Mouse (Mus musculus): Measurements from ENCODE around the gene Skida1.

The Skida1 gene

DNA sequence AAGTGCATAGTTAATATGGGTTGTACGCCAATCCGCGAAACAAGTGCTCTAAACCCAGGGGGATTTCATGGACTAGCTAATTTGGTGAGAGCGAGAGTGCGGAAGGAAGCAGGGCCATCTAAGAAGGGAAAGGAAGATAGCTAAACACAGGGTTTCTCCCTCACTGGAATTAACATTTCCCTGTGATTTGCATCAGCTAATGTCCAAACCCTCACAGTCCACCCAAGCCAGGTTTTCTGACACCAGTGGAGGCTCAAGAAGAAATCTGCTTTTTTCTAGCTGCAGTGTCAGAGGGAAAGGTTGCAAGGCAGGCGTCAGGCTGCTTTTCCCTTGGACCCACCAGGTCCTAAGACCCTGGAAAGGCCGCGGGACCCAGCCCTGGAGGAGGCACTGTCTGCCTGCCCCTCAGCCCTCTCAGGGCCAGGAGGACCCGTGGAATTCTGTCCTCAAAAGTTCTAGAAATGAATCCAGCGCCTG, 9.9 kb downstream of the Skida1 start:
- no peak for DNase-seq (ENCODE audit: low read depth, low spot score)

DNA sequence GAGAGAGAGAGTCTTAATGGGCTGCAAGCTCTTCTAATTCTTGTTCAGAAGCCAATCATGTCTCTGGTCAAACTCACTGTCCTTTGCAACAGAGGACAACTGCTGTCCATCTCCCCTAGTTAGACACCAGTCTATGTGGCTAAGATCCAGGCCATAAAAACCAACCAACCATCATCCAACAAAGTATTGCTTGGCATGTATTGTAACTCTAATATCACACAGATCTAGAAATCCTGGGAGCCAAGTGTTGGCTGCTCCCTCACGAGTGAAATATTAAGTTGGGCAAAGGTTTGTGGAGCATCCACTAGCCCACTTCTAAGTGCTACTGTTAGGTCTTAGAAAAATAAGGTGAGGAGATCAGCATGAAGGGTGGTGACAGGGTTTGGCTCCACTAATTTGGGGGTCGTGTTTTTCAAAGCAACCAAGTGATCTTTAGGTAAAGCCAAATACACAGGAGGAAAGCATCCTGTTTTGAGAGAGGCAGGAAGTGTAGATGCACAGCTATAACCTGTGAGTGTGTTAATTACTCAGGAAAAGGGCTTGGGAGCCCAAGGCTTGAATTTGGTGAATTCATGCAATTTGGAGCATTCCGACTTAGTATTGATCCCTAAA, 10.6 kb downstream of the Skida1 start:
- DNase-seq (ENCODE audit: low read depth, low spot score), result no peak

DNA sequence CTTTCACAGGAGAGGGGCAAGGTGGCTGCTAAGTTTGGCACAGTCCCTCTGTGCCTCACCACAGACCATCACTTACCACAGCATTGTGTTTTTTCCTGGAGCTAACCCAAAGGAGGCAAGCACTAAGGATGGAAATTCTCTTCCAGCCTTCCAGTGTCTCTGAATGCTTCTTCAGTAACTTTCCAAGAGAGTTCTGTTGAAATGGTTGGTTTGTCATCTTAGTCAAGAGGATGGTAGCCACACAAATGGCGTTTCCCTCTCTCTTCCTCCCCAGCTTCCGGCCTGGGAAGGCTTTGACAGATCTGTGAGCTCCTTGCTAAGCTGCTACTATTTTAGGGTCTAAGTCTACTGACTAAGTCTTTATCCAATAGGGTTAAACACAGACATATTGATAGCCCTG, 11.4 kb downstream of the Skida1 start, which contains the start of gene A930004D18Rik:
A930004D18Rik (minus strand) TSS at position 247 of the 400 bp plus-strand sequence.
- no peak for DNase-seq (ENCODE audit: low read depth, low spot score)

DNA sequence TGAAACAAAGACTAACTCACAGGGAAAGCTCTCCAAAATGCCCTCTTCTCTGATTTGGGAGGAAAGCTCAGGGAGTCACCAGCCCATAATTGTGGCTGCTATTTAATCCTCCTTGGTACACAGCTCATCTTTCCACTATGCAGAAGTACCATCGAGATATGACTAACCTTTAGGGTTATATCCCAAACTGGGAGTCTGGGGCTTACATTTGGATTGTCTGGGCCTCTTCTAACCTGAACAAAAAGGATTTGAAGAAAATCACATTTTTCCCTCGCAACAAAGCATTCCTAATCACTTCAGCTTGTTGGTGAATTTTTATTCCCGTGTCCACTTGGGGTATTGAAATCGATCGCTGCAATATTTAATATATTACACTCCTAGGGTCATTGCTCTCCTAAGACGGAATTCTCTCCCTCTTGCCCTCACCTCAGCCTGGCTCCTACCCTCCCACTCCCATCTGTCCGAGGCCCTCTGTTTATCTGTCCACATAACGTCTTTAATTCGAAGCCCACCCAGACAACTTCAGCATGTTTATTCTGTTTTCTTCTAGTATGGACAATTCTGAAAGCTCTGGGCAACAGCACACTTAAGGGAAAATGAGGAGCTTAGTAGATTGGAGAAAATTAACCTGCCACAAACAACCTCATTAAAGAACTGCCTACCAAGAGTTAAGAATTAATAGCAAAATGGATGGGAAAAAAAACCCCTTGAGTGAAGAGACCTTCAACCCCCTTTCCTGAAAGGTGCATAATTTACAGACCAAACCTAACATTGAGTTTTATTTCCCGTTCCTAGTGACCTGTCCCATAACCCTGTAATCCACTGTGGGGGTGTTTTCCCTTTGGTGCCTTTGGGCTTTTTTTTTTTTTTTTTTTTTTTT, 14.2 kb downstream of the Skida1 start:
- DNase-seq (ENCODE audit: low read depth, low spot score), result no peak

DNA sequence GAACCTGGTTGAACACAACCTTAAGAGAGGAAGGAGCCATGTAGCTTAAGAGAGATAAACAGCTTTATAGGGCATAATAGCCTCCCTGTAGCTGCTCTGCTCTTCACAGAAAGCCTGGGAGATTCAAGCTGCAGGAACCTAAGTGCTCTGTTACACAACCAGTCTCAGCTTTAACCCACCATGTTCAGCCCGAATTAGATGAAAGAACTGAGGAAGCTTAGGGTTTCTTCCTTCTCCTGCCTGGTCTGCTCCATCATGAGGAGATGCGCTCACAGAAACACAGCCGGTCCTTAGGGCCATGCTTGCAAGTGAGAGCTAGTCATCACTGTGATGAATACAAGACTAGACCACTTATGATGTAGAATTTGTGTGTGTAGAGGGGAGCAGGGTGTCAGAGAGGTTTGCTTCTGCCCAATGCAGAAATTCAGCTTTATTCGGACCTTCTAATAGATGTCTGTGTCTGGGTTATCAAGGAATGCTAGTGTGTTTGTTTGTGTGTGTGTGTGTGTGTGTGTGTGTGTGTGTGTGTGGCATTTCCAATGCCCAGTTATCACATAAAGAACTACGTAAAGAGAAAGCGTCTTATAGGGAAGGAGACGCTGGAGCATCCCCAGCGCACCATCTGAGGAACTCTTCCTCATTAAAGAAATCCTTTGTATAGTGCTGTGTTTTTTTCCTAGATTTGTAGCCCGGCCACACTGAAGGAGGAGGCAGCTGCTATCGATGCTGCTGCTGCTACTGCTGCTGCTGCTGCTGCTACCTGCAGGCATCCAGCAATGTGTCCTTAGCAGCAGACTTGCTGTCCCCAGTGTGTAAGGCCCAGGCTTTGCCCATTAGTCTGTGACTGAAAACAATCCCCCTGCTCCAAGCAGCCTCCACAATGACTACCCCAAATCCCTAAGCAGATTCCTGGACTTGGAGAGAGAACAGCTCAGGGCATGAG, 15.4 kb downstream of the Skida1 start:
- DNase-seq (ENCODE audit: low read depth, low spot score), result no peak

DNA sequence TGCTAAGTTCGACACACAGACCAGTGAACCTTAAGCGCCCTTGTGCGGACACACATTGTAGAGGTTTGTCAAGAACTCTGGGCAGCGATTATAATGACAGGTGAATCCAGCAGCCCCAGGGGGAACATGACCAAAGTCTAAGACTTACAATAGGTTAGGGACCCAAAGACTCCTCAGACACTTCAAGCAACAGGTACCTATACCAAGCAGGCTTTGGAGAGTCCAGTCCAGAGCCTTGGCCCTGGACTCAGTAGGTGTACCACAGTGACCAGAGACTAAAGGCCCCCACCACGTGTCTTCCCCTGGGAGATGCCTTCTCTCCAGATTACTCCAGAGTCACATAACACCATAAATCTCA, 16.3 kb downstream of the Skida1 start:
- no peak for DNase-seq (ENCODE audit: low read depth, low spot score)

DNA sequence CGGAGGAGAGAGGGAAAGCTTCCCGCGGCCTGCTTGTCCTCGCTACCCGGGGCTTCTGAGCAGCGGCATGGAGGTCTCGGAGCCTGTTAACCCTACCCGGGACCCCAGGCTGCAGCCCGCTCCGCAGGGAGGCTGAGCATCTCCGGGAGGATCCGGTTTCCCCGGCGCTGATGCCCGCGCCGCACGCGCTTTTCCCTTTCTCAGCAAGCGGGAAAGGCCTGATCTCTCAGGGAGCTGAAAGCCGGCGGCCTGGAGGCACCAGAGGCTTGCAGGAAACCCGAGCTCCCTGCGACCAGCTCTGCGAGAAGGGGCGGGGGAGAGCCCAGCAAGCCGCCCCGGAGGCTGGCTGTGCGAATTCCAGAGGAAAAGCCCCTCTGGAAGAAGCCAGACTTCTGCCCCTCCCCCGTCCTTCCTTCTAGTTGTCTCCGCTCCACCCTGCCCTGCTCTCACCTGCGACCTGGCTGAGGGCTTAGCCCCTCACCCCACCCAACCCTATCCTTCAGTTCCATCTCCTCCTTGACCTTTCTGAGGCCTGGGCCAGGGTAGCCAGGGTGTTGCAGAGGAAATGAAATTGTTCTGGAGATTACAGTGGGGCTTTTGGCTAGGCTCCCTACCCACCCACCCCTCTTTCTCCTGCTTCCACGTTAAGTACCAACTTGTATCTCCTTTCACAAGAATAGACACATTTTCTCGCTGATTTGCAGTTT, 16.9 kb downstream of the Skida1 start:
- no peak for DNase-seq (ENCODE audit: low read depth, low spot score)

DNA sequence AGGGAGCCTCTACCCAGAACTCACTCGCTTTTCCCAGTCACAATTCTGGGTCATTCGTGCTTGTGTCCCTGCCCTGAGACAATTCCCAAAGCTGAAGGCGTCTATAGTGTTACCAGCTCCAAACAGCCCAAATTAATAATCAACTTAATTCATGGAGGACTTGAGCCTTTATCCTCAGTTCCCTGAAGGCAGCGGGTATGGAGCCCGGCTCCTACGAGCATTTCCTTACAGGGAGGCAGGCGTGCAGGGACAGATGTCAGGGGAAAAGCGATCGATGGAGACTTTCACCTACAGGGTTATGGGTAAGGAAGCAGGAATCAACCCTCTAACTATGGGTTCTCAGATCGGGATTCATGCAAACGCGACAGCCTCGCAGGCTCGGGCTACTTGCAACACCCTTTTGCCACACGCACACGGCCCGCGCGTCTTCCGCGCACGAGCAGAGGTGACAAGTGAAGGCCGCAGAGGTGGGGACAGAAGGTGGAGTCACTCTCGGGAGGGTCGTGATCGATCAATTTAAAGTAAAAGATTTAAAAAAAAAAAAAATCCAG, 17.5 kb downstream of the Skida1 start:
- DNase-seq (ENCODE audit: low read depth, low spot score), result no peak

DNA sequence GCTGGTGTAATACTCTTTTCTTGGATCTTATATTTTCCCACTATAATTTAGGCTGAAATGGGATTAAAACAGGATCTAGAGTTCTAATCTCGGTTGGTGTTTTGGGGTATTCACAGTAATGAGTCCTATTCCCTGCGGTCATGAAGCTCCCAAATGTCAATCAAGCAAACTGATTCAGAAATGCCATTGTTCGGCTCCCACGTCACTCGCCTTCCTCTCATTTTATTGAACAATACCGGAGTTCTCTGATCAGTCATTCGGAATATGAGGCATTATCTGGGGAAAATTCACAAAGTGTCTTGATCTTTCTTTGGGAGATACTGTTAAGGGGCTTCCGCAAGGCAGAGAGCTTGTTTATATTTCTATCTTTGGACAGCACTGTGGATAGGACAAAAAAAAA, 18.3 kb downstream of the Skida1 start:
- no peak for DNase-seq (ENCODE audit: low read depth, low spot score)

DNA sequence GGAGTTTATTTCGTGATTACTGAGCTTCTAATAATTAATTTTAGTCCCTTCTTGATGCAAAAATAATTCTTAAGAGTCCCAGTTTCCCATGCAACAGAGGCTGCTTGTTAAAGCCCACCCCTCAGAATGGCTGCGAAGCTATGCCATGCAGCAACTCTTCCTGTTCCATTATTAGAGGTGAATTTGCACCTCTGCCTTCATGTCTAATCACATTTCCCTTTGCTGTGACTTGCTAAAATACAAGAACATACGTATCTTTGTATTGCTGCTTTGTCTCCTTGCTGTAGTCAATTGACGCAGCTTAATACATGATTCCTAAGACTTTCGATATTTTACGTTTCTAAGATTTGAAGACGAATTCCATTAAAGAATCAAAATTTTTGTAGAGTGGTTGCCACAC, 19.2 kb downstream of the Skida1 start:
- no peak for DNase-seq (ENCODE audit: low read depth, low spot score)

DNA sequence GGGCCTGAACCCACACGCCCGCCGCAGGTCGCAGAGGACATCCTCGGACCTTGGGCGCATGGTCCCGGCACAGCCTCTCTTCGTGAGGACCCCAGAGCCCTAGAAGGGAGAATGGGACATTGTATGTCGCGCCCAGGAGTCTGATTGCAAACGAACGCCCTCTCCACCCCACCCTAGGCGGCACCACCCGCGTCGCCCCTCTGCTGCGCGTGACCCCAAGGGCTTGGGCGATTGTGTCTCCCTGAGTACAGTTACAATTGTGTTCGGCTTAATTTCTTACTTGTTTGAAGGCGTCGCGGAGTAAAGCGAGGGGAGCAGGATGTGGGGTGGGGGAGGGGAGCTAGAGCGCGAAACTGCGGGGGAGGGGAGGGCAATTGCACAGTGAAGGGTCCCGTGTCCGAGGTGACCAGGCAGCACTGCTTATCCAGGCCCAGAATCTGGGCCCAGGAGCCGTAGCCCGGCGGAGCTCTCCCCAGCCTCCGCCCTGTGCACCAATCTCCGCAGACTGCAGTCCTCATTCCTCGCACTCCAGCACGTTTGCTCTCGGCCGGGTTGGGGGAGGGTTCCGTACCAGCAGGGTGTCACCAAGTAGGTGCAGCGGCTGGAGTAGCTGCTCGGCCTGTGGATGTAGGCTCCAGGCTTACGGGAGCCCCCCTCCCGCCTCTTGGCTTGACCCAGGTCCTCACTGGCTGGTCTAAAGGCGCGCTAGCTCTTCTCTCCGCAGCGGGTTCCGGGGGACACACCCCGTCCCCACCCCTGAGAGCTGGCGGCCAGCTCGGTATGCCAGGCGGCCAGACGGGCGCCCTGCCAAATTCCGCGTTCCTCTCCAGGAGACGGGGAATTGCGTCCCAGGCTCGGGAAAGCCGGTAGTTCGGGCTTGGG, 20.5 kb downstream of the Skida1 start:
- no peak for DNase-seq (ENCODE audit: low read depth, low spot score)

DNA sequence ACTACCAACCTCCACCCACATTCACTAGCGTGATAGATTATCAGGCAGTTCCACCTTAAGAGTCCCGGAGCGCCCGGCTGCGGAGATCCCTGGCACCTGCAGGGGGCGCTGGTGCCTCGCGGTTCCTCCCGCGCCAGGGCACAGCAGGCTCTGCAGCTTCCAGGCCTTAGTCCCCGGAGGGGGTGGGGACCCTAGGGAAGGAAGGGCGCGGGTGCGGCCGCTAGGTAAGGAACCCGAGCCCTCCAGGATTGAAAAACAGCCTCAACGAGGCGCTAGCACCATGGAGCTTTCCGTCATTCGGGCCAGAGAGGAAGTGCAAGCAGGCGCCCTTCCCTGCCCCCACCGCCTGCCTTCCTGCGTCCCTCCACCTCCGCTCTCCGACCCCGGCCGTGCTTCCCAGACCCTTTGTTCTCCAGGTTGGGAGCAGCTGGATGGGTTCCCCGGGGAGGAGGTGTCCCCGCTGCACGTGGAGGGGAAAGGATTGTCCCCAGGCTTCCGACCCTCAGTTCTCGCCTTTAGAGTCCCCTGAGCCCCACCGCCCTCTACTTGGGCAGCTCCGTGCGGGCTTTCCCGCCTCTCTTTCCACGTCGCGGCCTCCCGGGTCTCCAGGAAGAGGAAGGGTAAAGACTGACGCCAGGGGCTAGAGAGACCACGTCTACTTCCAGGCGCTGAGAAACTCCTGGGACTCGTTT, 21.3 kb downstream of the Skida1 start:
- peak; percentile 86 for DNase-seq (ENCODE audit: low read depth, low spot score)

DNA sequence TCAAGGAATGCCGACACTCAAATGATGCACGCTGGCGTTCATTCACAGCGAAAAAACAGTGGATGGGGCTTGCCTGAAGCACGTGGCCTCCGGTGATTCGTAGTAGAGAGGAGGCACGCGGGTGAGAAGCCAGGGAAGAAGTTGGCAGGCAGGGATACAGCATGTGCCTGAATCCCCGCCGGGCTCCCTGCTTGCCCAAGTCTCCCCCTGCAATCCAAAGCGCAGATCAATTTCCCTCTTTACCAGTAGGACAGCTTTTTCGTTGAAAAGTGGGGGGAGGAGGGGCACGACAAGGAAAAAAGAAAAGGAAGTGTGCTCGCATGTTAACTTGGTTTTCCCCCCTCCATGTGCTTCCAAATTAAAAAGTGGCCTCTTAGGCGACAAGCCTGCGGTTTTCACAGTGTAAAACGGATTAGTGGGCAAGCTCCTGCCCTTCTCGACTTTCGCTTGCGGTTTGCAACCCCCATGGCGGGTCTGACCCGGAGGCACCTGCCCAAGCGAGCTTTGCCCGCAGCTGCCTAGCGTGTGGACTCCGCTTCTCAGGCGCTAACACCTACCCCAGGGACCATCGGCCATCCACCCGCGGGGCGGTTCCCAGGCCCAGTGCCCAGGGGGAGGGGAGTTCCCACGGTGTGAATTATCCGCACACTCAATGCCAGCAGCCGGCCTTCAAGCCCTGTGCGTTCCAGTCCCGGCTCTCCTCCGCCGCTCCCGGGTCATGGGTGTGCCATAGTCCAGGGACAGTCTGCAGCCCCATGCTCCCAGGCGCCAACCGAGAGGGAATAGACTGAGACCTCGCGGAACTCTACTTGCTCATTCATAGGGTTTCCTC, 22.5 kb downstream of the Skida1 start:
- peak; percentile 39 for DNase-seq (ENCODE audit: low read depth, low spot score)

DNA sequence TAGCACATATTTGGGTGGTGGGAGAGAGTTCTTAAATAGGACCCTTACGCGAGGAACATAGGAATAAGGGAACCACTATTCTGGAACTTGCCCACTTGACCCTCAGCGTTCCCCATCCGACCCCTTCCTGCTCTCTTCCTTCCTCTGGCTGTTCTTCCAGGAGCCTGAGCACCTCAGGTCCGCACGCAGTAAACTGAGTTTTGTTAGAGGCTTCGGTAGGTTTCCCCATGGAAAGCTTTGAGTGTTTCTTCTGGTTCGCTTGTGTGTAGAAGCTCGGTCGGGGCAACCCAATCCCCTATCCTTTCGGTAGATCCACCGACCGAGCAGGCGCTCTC, 23.1 kb downstream of the Skida1 start:
- no peak for DNase-seq (ENCODE audit: low read depth, low spot score)

DNA sequence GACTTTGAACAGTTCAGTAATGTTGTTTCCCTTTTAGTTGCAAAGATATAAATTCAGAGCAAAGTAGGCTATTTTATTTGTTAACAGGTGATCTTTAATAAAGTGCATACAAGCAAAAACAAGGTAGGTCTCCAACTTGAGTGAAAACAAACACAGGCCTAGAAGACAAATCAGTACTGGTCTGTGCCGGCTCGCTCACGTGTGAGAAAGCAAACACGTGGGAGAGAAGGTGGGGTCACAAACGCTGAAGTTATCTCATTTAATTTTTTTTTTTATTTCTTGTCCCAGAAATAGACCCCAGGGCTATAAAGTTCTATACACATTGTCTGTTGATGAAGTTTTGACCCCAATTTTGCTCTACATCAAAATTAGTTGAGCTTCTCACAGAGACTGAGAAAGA, 23.7 kb downstream of the Skida1 start:
- DNase-seq (ENCODE audit: low read depth, low spot score), result no peak

DNA sequence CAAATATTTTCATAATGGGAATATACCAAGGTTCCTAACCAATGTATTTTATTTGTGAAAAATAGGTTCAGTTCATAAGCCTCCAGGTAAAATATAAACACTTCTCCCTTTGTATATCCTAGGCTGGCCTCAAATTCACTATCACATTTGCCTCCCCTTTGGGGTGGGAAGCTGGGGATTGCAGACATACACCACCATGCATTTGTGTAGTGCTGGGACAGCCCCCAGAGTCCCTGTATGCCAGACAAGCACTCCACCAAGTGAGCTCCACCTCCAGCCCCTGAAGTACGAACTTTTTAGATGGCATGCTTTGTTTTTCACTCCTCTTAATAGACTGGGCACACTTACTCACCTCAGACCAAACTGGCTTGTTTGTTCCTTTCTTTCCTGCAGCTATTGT, 26.0 kb downstream of the Skida1 start:
- DNase-seq (ENCODE audit: low read depth, low spot score), result no peak

DNA sequence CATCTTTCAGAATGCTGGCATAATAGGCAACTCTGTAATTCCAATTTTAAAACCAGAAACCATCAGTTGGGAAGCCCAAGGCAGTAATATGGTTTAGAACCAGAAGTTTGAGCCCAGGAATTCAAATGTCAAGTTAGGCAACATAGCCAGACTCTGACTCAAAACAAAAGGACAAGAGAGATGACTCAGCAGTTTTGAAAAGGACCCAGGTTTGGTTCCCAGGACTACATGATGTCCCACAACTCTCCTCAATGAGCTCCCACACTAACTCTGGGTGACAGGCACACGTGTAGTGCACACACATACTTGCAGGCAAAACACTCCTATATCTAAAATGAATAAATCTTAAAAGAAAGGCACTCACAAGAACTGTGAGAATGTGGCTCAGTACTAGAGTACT, 29.7 kb downstream of the Skida1 start:
- DNase-seq (ENCODE audit: low read depth, low spot score), result no peak

DNA sequence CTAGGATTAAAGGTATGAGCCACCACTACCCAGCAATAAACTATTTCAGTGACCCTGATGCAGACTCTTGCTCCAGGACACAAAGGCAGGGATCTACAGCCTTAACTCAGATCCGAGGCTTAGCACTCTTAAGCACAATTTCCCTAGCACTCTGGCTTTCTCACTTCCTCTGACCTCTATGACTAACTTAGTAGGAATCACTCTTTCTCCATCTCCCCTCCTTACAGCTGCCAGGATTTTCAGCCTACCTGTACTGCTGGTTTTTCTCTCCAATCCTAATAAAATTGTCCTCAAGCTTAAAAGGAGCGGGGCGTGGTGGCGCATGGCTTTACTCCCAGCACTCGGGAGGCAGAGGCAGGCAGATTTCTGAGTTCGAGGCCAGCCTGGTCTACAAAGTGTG, 31.5 kb downstream of the Skida1 start:
- no peak for DNase-seq (ENCODE audit: low read depth, low spot score)

DNA sequence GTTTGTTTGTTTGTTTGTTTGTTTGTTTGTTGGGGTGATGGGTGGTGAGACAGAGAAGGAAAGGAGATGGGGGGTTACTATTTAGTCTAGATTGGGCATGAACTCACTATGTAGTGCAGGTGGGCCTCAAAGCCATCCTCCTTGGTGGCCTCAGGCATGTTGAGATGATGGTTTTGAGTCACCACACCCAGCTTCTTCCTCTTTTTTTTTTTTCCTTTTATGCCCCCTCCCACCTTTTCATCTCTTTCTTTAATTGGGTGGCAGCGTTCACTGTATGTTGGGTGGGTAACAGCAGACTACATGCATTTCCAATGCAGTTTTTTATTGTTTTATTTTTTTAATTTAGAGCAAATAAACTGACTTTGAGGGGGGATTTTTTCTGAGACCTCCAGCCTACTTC, 32.2 kb downstream of the Skida1 start:
- no peak for DNase-seq (ENCODE audit: low read depth, low spot score)
